Mouse (Mus musculus): ENCODE measurements at regions not wholly inside any gene's neighbourhood (a gene's known extent, or its start where the extent isn't known, plus 50 kb on each side); places are given as distances from the start of the nearest gene placed in this dataset.

- no peak for ATAC-seq (ENCODE audit: low FRiP score)
- Histone ChIP-seq H3K27me3 (peaks cover 3% of the 10 kb centered on the region), H3K9ac (no peak overlapping the region), H3K4me2 (replicated peaks) (no peak overlapping the region), H3K27ac (no peak overlapping the region), H3K36me3 (no peaks in the 10 kb centered on the region), H3K4me1 (no peaks in the 10 kb centered on the region), H3K4me3 (no peak overlapping the region), H3K9me3 (replicated peaks) (no peaks in the 10 kb centered on the region)
- WGBS, result 76% methylated on average over 15 of the region's 15 CpGs
These were observed 60.4 kb downstream of the Aipl1 start for GRCm38 (mm10) chr11:71976724-71977481.

- Histone ChIP-seq H3K36me3 (no peaks in the 10 kb centered on the region), H3K4me3 (no peak overlapping the region), H3K9me3 (replicated peaks) (no peaks in the 10 kb centered on the region), H3K27me3 (peaks cover 3% of the 10 kb centered on the region), H3K4me1 (no peaks in the 10 kb centered on the region), H3K4me2 (replicated peaks) (no peak overlapping the region), H3K9ac (no peak overlapping the region), H3K27ac (no peak overlapping the region)
- 87% methylated on average over 5 of the region's 5 CpGs for WGBS
- no peak for ATAC-seq (ENCODE audit: low FRiP score)
These were observed 66.0 kb downstream of the Aipl1 start for GRCm38 (mm10) chr11:71971351-71971750.

GRCm38 (mm10) chr11:71962306-71962705 lies 75.0 kb downstream of the Aipl1 start:
- no peak overlapping the region for H3K4me3 ChIP-seq
- no peaks in the 10 kb centered on the region for H3K9me3 ChIP-seq (replicated peaks)
- H3K27me3 ChIP-seq, result no peaks in the 10 kb centered on the region
- no peak overlapping the region for H3K9ac ChIP-seq
- WGBS, result 89% methylated on average over 3 of the region's 3 CpGs
- no peaks in the 10 kb centered on the region for H3K36me3 ChIP-seq
- H3K4me1 ChIP-seq, result no peaks in the 10 kb centered on the region
- no peak overlapping the region for H3K4me2 ChIP-seq (replicated peaks)
- no peak overlapping the region for H3K27ac ChIP-seq
- no peak for ATAC-seq (ENCODE audit: low FRiP score)

GRCm38 (mm10) chr11:71952533-71952932 lies 84.8 kb downstream of the Aipl1 start:
- 63% methylated on average over 2 of the region's 2 CpGs for WGBS
- no peaks in the 10 kb centered on the region for H3K9me3 ChIP-seq (replicated peaks)
- H3K27ac ChIP-seq, result no peak overlapping the region
- H3K4me3 ChIP-seq, result no peak overlapping the region
- H3K27me3 ChIP-seq, result no peaks in the 10 kb centered on the region; the same call in 1 of the 2 replicates
- H3K4me2 ChIP-seq (replicated peaks), result no peak overlapping the region
- H3K4me1 ChIP-seq, result no peaks in the 10 kb centered on the region
- H3K36me3 ChIP-seq, result no peaks in the 10 kb centered on the region
- H3K9ac ChIP-seq, result no peak overlapping the region
- no peak for ATAC-seq (ENCODE audit: low FRiP score)

- no peak overlapping the region for H3K27ac ChIP-seq
- H3K4me2 ChIP-seq (replicated peaks), result no peak overlapping the region
- no peak for ATAC-seq (ENCODE audit: low FRiP score)
- no peaks in the 10 kb centered on the region for H3K27me3 ChIP-seq
- no peak overlapping the region for H3K4me3 ChIP-seq
- H3K36me3 ChIP-seq, result no peaks in the 10 kb centered on the region
- 82% methylated on average over 5 of the region's 5 CpGs for WGBS
- H3K9ac ChIP-seq, result no peak overlapping the region
- H3K4me1 ChIP-seq, result peaks cover 8% of the 10 kb centered on the region; the same call in 1 of the 2 replicates
- no peaks in the 10 kb centered on the region for H3K9me3 ChIP-seq (replicated peaks)
These were observed 90.1 kb downstream of the Aipl1 start for GRCm38 (mm10) chr11:71947161-71947560.

GRCm38 (mm10) chr11:71945098-71945413 lies 92.3 kb downstream of the Aipl1 start:
- Histone ChIP-seq H3K4me2 (replicated peaks) (no peak overlapping the region), H3K4me3 (no peak overlapping the region), H3K27me3 (no peaks in the 10 kb centered on the region), H3K27ac (no peak overlapping the region), H3K9ac (no peak overlapping the region), H3K36me3 (no peaks in the 10 kb centered on the region), H3K4me1 (peaks cover 8% of the 10 kb centered on the region; the same call in 1 of the 2 replicates), H3K9me3 (replicated peaks) (no peaks in the 10 kb centered on the region)
- ATAC-seq (ENCODE audit: low FRiP score), result no peak

GRCm38 (mm10) chr11:71944398-71945097 lies 92.8 kb downstream of the Aipl1 start:
- WGBS, result 60% methylated on average over 9 of the region's 9 CpGs
- Histone ChIP-seq H3K36me3 (no peaks in the 10 kb centered on the region), H3K4me1 (peaks cover 8% of the 10 kb centered on the region; the same call in 1 of the 2 replicates), H3K27ac (no peak overlapping the region), H3K4me2 (replicated peaks) (no peak overlapping the region), H3K9ac (no peak overlapping the region), H3K9me3 (replicated peaks) (no peaks in the 10 kb centered on the region), H3K4me3 (no peak overlapping the region), H3K27me3 (no peaks in the 10 kb centered on the region)
- ATAC-seq (ENCODE audit: low FRiP score), result no peak

GRCm38 (mm10) chr11:71943512-71943911 lies 93.8 kb downstream of the Aipl1 start:
- 42% methylated on average over 3 of the region's 3 CpGs for WGBS
- Histone ChIP-seq H3K27ac (no peak overlapping the region), H3K9me3 (replicated peaks) (no peaks in the 10 kb centered on the region), H3K36me3 (no peaks in the 10 kb centered on the region), H3K27me3 (no peaks in the 10 kb centered on the region), H3K4me1 (peaks cover 8% of the 10 kb centered on the region; the same call in 1 of the 2 replicates), H3K4me2 (replicated peaks) (no peak overlapping the region), H3K4me3 (no peak overlapping the region), H3K9ac (no peak overlapping the region)
- ATAC-seq (ENCODE audit: low FRiP score), result no peak

- Histone ChIP-seq H3K4me2 (replicated peaks) (no peak overlapping the region), H3K9ac (no peak overlapping the region), H3K4me1 (peaks cover 5% of the 10 kb centered on the region; the same call in 1 of the 2 replicates), H3K27ac (no peak overlapping the region), H3K4me3 (no peak overlapping the region), H3K36me3 (no peaks in the 10 kb centered on the region), H3K9me3 (replicated peaks) (no peaks in the 10 kb centered on the region), H3K27me3 (no peaks in the 10 kb centered on the region)
- no peak for ATAC-seq (ENCODE audit: low FRiP score)
- WGBS, result 81% methylated on average over 6 of the region's 6 CpGs
These were observed 98.2 kb downstream of the Aipl1 start for GRCm38 (mm10) chr11:71939066-71939465.

- H3K4me2 ChIP-seq (replicated peaks), result no peak overlapping the region
- no peak overlapping the region for H3K9ac ChIP-seq
- WGBS, result 43% methylated on average over 6 of the region's 6 CpGs
- no peaks in the 10 kb centered on the region for H3K27me3 ChIP-seq
- no peaks in the 10 kb centered on the region for H3K36me3 ChIP-seq
- no peak for ATAC-seq (ENCODE audit: low FRiP score)
- no peaks in the 10 kb centered on the region for H3K4me1 ChIP-seq
- H3K9me3 ChIP-seq (replicated peaks), result no peaks in the 10 kb centered on the region
- no peak overlapping the region for H3K4me3 ChIP-seq
- no peak overlapping the region for H3K27ac ChIP-seq
These were observed 100.2 kb downstream of the Aipl1 start for GRCm38 (mm10) chr11:71937108-71937507.

- no peak for ATAC-seq (ENCODE audit: low FRiP score)
- H3K27me3 ChIP-seq, result no peaks in the 10 kb centered on the region
- H3K27ac ChIP-seq, result no peak overlapping the region
- WGBS, result 77% methylated on average over 7 of the region's 7 CpGs
- no peak overlapping the region for H3K9ac ChIP-seq
- no peak overlapping the region for H3K4me2 ChIP-seq (replicated peaks)
- no peaks in the 10 kb centered on the region for H3K36me3 ChIP-seq
- no peak overlapping the region for H3K4me3 ChIP-seq
- H3K4me1 ChIP-seq, result no peaks in the 10 kb centered on the region
- H3K9me3 ChIP-seq (replicated peaks), result no peaks in the 10 kb centered on the region
These were observed 107.4 kb downstream of the Aipl1 start for GRCm38 (mm10) chr11:71929716-71930488.

- H3K36me3 ChIP-seq, result no peaks in the 10 kb centered on the region
- no peaks in the 10 kb centered on the region for H3K4me1 ChIP-seq
- no peak overlapping the region for H3K4me2 ChIP-seq (replicated peaks)
- ATAC-seq (ENCODE audit: low FRiP score), result no peak
- no peak overlapping the region for H3K27ac ChIP-seq
- no peak overlapping the region for H3K4me3 ChIP-seq
- H3K27me3 ChIP-seq, result no peaks in the 10 kb centered on the region
- H3K9me3 ChIP-seq (replicated peaks), result no peaks in the 10 kb centered on the region
- WGBS, result 66% methylated on average over 5 of the region's 5 CpGs
- H3K9ac ChIP-seq, result no peak overlapping the region
These were observed 122.6 kb downstream of the Aipl1 start for GRCm38 (mm10) chr11:71914665-71915064.

Data from hindbrain, embryonic 12.5 days (tissue).